Mouse (Mus musculus) forebrain, embryonic 14.5 days (tissue): ENCODE measurements around the gene Alkal2. TPM values are rescaled to one million over a fixed set of nuclear protein-coding genes. Genes with fewer than 3 reads are reported as not detected.

ENCODE experiments used
- polyA plus RNA-seq: library from polyadenylated mRNA; unstranded; fragments of >200 nt; fragmentation: Nextera tagmentation; extraction: Ambion mirVana; gene quantifications from 2 replicates; pipeline ENCODE4 v1.2.1, GENCODE M21; 2014

The Alkal2 gene
- polyA plus RNA-seq, 1 experiment from 2014 or later = not detected

Other genes with a start within 250 kb of the Alkal2 start
- 151 and 178 TPM in 2 replicates for gene Acp1, start 27.3 kb downstream of the Alkal2 start, polyA plus RNA-seq
- 34.4 and 40.3 TPM in 2 replicates for gene Sh3yl1, start 27.3 kb downstream of the Alkal2 start, polyA plus RNA-seq
- gene Fam110c, start 189.5 kb downstream of the Alkal2 start, polyA plus RNA-seq = 0.06 TPM in 1 of 2 replicates, not detected in the other